Mouse (Mus musculus) stomach, embryonic 16.5 days (tissue): ENCODE measurements around the gene Rell1. TPM values are rescaled to one million over a fixed set of nuclear protein-coding genes. Genes with fewer than 3 reads are reported as not detected.

Source experiments
- ATAC-seq: fragments of 200-750 bp; cut with Nextera tagmentation; 2 replicates; pipeline ENCODE4 v1.8.0; 2017; ENCODE audit warnings: moderate number of reproducible peaks, moderate TSS enrichment; ENCODE audit not compliant: insufficient read depth, low FRiP score
- H3K27ac ChIP-seq: fragments of 300-500 bp; sonication (generic); 2 replicates; pipeline ENCODE4 v1.5.1; 2014; ENCODE audit warnings: low read length
- H3K27me3 ChIP-seq: fragments of 300-500 bp; sonication (generic); 2 replicates; pipeline ENCODE4 v1.6.1; 2014; ENCODE audit warnings: low read length, control low read depth, mixed read lengths; ENCODE audit not compliant: control insufficient read depth, insufficient read depth
- H3K36me3 ChIP-seq: fragments of 300-500 bp; sonication (generic); 2 replicates; pipeline ENCODE4 v1.6.1; 2014; ENCODE audit warnings: low read length; ENCODE audit not compliant: control insufficient read depth, insufficient read depth
- H3K4me1 ChIP-seq: fragments of 300-500 bp; sonication (generic); 2 replicates; pipeline ENCODE4 v1.6.1; 2014; ENCODE audit warnings: low read length, control low read depth, mixed read lengths; ENCODE audit not compliant: control insufficient read depth, insufficient read depth
- H3K4me2 ChIP-seq: fragments of 300-500 bp; sonication (generic); 2 replicates; pipeline ENCODE4 v1.6.1; 2014; ENCODE audit warnings: low read depth, low read length, mixed read lengths
- H3K4me3 ChIP-seq: fragments of 300-500 bp; sonication (generic); replicated peaks from 2 replicates; pipeline ENCODE4 v1.5.1; 2014; ENCODE audit warnings: mild to moderate bottlenecking, low read length
- H3K9ac ChIP-seq: fragments of 300-500 bp; sonication (generic); 2 replicates; pipeline ENCODE4 v1.6.1; 2014; ENCODE audit warnings: low read length
- H3K9me3 ChIP-seq: fragments of 300-500 bp; sonication (generic); replicated peaks from 2 replicates; pipeline ENCODE4 v1.6.1; 2016; ENCODE audit warnings: low read length, control low read depth; ENCODE audit not compliant: control insufficient read depth
- WGBS: fragments of 180-500 bp; shearing (Covaris S2); extraction: QIAGEN DNeasy Blood & Tissue Kit; methylation state at CpG from one replicate; pipeline ENCODE4 v1.1.7; 2014; 5-methylcytosine and 5-hydroxymethylcytosine counted together
- polyA plus RNA-seq: library from polyadenylated mRNA; unstranded; fragments of >200 nt; fragmentation: Nextera tagmentation; extraction: Ambion mirVana; gene quantifications from 2 replicates; pipeline ENCODE4 v1.2.1, GENCODE M21; 2015

The Rell1 gene
- 23.0 and 23.1 TPM in 2 replicates for polyA plus RNA-seq

DNA sequence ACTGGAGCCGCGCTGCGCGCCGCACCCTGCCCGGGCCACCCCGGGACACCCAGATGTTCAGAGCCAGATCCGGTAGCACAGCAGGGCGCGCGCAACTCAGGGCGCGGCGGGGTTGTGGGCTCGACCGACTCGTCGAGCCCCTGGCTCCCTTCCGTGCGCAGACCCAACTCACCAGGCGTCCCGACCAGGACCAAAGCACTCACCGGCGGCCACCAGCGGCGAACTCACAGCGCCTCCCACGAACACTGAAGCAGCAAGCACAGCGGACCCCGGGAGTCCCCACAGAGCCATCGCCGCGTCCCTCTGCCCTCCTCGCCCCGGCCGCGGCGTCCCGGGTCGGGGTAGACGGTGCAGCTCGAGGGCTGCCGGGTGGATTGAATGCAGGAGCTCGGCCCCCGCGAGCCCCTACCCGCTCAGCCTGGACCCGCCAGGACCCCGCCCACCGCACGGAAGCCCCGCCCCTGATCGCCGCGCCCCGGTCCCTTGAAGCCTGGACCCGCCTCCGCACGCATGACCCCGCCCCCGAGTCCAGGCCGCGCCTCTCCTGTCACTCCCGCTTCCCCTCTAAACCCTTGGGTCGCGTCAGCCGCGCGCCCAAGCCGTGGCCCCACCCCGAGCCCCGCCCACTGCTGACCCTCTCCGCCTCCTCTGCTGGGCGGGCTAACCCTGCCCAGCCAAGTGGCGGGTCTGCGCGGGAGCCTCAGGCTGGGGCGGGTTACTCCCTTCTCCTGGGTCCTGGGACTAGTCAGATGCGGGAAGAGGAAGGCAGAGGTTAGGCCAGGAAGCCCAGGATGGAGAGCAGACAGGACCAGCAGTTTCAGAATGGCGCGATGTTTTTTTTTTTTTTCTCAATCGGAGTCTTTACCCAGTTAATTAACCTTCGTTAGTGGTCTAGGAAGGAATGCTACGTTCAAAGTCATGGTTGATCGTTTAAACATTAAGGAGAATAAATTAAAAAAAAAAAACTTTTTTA lies at the start of gene Rell1:
Gene Rell1, minus strand, starts transcription at position 455 of the 973 bp plus-strand sequence.
- H3K27me3 ChIP-seq: no peaks in the 10 kb centered on the region
- H3K4me3 ChIP-seq: peak within 1 kb of the TSS; percentile 76
- H3K27ac ChIP-seq: peak within 1 kb of the TSS; percentile 84
- H3K9me3 ChIP-seq: no peaks in the 10 kb centered on the region
- H3K9ac ChIP-seq: peak within 1 kb of the TSS; percentile 87
- WGBS: under 1% methylated on average over 85 of the region's 85 CpGs
- no peaks in the 10 kb centered on the region for H3K36me3 ChIP-seq
- peak; percentile 98 for ATAC-seq
- H3K4me2 ChIP-seq: peak within 1 kb of the TSS; percentile 67
- H3K4me1 ChIP-seq: peaks cover 14% of the 10 kb centered on the region

DNA sequence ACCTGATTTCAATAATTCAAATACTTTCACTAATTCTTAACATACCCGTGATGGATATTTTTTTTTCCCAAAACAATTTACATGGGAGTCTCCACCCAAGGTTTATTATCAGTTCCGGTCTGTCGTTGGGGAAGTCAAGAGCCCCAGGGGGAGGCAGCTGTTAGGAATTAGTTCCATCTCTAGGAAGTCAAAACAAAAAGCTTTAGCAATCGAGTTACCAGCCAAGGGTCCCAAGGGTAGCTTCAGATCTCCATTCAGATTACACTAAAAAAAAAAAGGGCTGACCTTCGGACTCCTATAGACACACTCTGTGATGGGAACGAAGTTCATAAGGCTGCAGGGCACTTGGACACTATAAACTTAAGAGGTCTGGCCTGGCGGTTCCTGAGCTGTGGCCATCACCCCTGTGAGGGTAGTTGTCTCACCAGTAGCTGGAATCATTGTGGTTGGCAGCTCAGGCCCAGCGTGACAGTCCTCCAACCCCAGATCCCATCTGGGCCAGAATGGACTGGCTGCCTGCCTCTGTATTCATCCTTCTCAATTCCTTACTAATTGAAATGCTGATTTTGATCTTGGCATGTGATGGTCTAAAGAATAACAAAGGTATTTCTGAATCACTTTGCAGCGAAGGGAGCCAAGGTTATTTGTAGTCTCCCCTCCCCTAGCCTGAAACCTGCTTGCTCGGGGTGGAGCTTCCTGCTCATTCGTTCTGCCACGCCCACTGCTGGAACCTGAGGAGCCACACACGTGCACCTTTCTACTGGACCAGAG lies 44.1 kb upstream of the Rell1 start:
- no peaks in the 10 kb centered on the region for H3K4me1 ChIP-seq
- H3K36me3 ChIP-seq: no peaks in the 10 kb centered on the region
- H3K4me3 ChIP-seq: no peak overlapping the region
- H3K9ac ChIP-seq: no peak overlapping the region
- no peaks in the 10 kb centered on the region for H3K9me3 ChIP-seq
- H3K27me3 ChIP-seq: no peaks in the 10 kb centered on the region
- 79% methylated on average over 12 of the region's 13 CpGs for WGBS
- ATAC-seq: no peak
- H3K27ac ChIP-seq: no peak overlapping the region
- no peak overlapping the region for H3K4me2 ChIP-seq

- no peaks in the 10 kb centered on the region for H3K27me3 ChIP-seq
- no peak overlapping the region for H3K4me2 ChIP-seq
- H3K36me3 ChIP-seq: no peaks in the 10 kb centered on the region
- H3K9me3 ChIP-seq: no peaks in the 10 kb centered on the region
- no peaks in the 10 kb centered on the region for H3K4me1 ChIP-seq
- H3K4me3 ChIP-seq: no peak overlapping the region
- 63% methylated on average over 4 of the region's 4 CpGs for WGBS
- H3K27ac ChIP-seq: no peak overlapping the region
- no peak for ATAC-seq
- no peak overlapping the region for H3K9ac ChIP-seq
Observed at GRCm38 (mm10) chr5:64006548-64006947, 37.9 kb upstream of the Rell1 start.

GRCm38 (mm10) chr5:64003302-64003701 lies 34.6 kb upstream of the Rell1 start:
- no peaks in the 10 kb centered on the region for H3K27me3 ChIP-seq
- no peak overlapping the region for H3K9ac ChIP-seq
- no peak overlapping the region for H3K27ac ChIP-seq
- H3K4me1 ChIP-seq: no peaks in the 10 kb centered on the region
- no peak overlapping the region for H3K4me3 ChIP-seq
- H3K36me3 ChIP-seq: no peaks in the 10 kb centered on the region
- H3K4me2 ChIP-seq: no peak overlapping the region
- H3K9me3 ChIP-seq: no peaks in the 10 kb centered on the region
- WGBS: 87% methylated on average over 8 of the region's 8 CpGs
- no peak for ATAC-seq

GRCm38 (mm10) chr5:63993865-63994264 lies 25.2 kb upstream of the Rell1 start:
- 60% methylated on average over 3 of the region's 3 CpGs for WGBS
- Histone ChIP-seq H3K9ac (no peak overlapping the region), H3K4me1 (no peaks in the 10 kb centered on the region), H3K27me3 (no peaks in the 10 kb centered on the region), H3K9me3 (no peaks in the 10 kb centered on the region), H3K4me2 (no peak overlapping the region), H3K4me3 (no peak overlapping the region), H3K36me3 (no peaks in the 10 kb centered on the region), H3K27ac (no peak overlapping the region)
- no peak for ATAC-seq

- no peaks in the 10 kb centered on the region for H3K27me3 ChIP-seq
- H3K4me2 ChIP-seq: no peak overlapping the region
- H3K27ac ChIP-seq: no peak overlapping the region
- no peaks in the 10 kb centered on the region for H3K9me3 ChIP-seq
- H3K36me3 ChIP-seq: no peaks in the 10 kb centered on the region
- ATAC-seq: no peak
- no peaks in the 10 kb centered on the region for H3K4me1 ChIP-seq
- no peak overlapping the region for H3K9ac ChIP-seq
- no peak overlapping the region for H3K4me3 ChIP-seq
- 85% methylated on average over 3 of the region's 3 CpGs for WGBS
Observed at GRCm38 (mm10) chr5:63990675-63991074, 22.0 kb upstream of the Rell1 start.

DNA sequence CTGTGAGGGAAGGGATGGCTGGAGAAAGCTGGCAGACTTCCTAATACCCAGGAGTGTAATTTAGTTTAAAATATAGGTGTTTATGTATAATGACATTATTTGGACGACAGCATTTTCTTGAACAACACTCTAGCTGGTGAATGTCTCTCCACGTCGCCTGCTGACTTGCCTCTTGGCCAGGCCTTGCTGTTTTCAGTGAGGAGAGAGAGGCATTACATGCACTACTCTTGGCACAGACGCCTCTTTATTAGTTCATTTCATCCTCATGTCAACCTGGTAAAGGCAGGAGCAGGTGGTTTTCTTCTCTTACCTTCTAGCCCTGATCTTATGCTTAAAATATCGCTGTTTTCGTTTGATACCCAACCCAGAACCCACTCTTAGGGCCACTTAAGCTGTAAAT lies 17.6 kb upstream of the Rell1 start:
- Histone ChIP-seq H3K4me1 (no peaks in the 10 kb centered on the region), H3K4me2 (no peak overlapping the region), H3K4me3 (no peak overlapping the region), H3K36me3 (no peaks in the 10 kb centered on the region), H3K9me3 (no peaks in the 10 kb centered on the region), H3K27me3 (no peaks in the 10 kb centered on the region), H3K9ac (no peak overlapping the region), H3K27ac (no peak overlapping the region)
- 53% methylated on average over 6 of the region's 6 CpGs for WGBS
- no peak for ATAC-seq

GRCm38 (mm10) chr5:63982296-63982695 lies 13.6 kb upstream of the Rell1 start:
- no peaks in the 10 kb centered on the region for H3K4me1 ChIP-seq
- H3K27me3 ChIP-seq: no peaks in the 10 kb centered on the region
- no peak for ATAC-seq
- no peak overlapping the region for H3K27ac ChIP-seq
- no peaks in the 10 kb centered on the region for H3K36me3 ChIP-seq
- no peak overlapping the region for H3K4me3 ChIP-seq
- WGBS: 26% methylated on average over 11 of the region's 11 CpGs
- 0 out of 2 replicates have a peak overlapping the region, but pooled peaks have one; percentile 16 for H3K4me2 ChIP-seq
- H3K9me3 ChIP-seq: no peaks in the 10 kb centered on the region
- H3K9ac ChIP-seq: 0 out of 2 replicates have a peak overlapping the region, but pooled peaks have one; percentile 1

DNA sequence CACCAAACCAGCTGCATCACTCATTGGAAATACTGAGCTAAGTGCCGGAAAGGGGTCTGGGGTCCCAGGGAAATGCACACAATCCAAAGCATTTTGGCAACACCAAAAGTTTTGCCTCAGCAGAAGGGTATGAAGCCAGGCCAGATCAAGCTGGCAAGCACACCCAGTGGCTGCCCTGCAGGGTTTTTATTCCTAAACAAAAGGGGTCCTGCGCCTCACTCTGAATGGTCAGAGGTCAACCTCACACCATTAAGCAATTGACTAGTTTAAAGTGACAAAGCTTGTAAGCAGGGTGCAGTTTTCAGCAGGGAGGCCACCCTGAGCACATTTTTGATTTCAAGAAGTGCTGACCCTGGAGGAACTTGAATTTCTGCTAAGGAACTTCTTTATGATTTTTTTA lies 2.3 kb upstream of the Rell1 start:
- H3K4me3 ChIP-seq: no peak overlapping the region
- no peaks in the 10 kb centered on the region for H3K36me3 ChIP-seq
- 67% methylated on average over 2 of the region's 2 CpGs for WGBS
- ATAC-seq: no peak
- H3K27ac ChIP-seq: peak overlapping the region; percentile 78
- H3K4me2 ChIP-seq: no peak overlapping the region
- H3K27me3 ChIP-seq: no peaks in the 10 kb centered on the region
- H3K9me3 ChIP-seq: no peaks in the 10 kb centered on the region
- no peak overlapping the region for H3K9ac ChIP-seq
- H3K4me1 ChIP-seq: peaks cover 15% of the 10 kb centered on the region
